Mouse (Mus musculus): ENCODE results near the gene C130050O18Rik. TPM values are rescaled to one million over a fixed set of nuclear protein-coding genes. Genes with fewer than 3 reads are reported as not detected.
A peak's percentile ranks its signal among the peaks of the same experiment; 100 is the strongest.

The C130050O18Rik gene
- total and polyA plus RNA-seq, 3 experiments = 0.12 to 0.21 TPM; not detected in 1

DNA sequence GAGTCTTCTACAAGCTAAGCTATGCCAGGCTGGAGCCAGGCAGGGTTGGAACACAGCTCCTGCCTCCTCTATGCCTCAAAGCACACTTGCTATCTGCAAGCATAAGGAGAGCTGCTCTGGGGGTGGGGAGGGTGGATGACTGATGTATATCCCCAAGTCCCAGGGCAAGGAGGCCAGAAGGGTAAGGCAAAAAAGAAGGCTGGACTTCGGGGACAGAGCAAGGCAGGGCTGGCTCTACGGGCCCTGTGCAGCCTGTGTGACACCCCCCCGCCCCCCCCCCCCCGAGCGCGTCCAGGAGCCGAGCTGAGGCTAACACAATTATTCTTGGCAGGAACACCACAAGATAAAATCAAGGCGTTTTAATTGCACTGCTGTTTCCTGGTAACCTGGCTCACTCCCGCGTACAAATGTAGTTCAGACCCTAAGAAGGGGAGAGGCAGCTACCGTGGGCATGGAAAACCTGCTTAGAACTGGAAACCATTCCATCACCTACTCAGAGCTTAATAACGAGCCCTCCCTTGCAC lies 24.8 kb downstream of the C130050O18Rik start:
- Histone ChIP-seq H3K9ac (ENCODE audit: control insufficient read depth, low read depth, low read length, poor library complexity, severe bottlenecking) (no peak overlapping the region), H3K4me3 (ENCODE audit: control insufficient read depth in 1 of 2, insufficient read depth in 1 of 2, low read depth in 2 of 2, low read length in 2 of 2) (no peak overlapping the region), H3K4me1 (ENCODE audit: control insufficient read depth in 1 of 2, insufficient read depth in 2 of 2, low read length in 2 of 2) (peaks cover 8 to 12% of the 10 kb centered on the region in 2 experiments), H3K36me3 (ENCODE audit: control insufficient read depth in 1 of 2, insufficient read depth in 2 of 2, low read length in 2 of 2) (peaks cover 0 to 5% of the 10 kb centered on the region in 2 experiments; a peak in 1 of 4 replicates), H3K79me2 (ENCODE audit: control insufficient read depth, insufficient read depth, low read length, poor library complexity) (no peaks in the 10 kb centered on the region), H3K27me3 (ENCODE audit: control insufficient read depth in 1 of 2, insufficient read depth in 2 of 2, low read length in 2 of 2) (no peaks in the 10 kb centered on the region), H3K9me3 (replicated peaks; ENCODE audit: insufficient read depth, low read length) (no peaks in the 10 kb centered on the region), H3K27ac (ENCODE audit: control insufficient read depth, low read depth, low read length) (no peak overlapping the region)
- peak; percentile 36 for DNase-seq (ENCODE audit: low read depth, low spot score)
- TF ChIP-seq MXI1 (IDR thresholded peaks at IDR 0.05; ENCODE audit: low read depth, low read length) (no peak), MYC (IDR thresholded peaks at IDR 0.05; ENCODE audit: low read depth, low read length) (no peak), MAZ (IDR thresholded peaks at IDR 0.05; ENCODE audit: low read depth, low read length) (0 out of 2 replicates have a peak, but pooled peaks have one; percentile 20), NELFE (IDR thresholded peaks at IDR 0.05; ENCODE audit: low read depth, low read length) (no peak), HCFC1 (IDR thresholded peaks at IDR 0.05; ENCODE audit: low read depth, low read length) (no peak)

DNA sequence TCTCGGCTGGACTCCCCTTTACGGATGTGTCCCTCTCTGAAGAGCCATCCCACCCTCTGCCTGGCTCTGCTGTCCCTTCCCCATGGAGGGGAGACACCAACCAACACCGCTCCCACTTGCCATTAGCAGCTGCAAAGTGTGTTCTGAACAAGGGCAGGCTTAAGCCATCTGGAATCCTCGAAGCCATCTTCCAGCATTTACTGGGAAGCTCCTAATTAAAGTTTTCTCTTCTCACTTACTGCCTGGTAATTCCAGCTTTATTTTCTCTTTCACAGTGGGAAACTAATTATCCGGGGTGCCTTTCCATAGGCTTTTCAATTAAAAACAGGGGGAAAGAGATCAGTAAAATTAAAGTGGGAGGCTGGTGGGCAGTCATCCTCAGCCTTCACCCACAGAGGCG lies 27.3 kb downstream of the C130050O18Rik start:
- Histone ChIP-seq H3K4me3 (ENCODE audit: control insufficient read depth in 1 of 2, insufficient read depth in 1 of 2, low read depth in 2 of 2, low read length in 2 of 2) (no peak overlapping the region), H3K4me1 (ENCODE audit: control insufficient read depth in 1 of 2, insufficient read depth in 2 of 2, low read length in 2 of 2) (peaks cover 8 to 12% of the 10 kb centered on the region in 2 experiments), H3K79me2 (ENCODE audit: control insufficient read depth, insufficient read depth, low read length, poor library complexity) (no peaks in the 10 kb centered on the region), H3K36me3 (ENCODE audit: control insufficient read depth in 1 of 2, insufficient read depth in 2 of 2, low read length in 2 of 2) (peaks cover 1 to 5% of the 10 kb centered on the region in 2 experiments; a peak in 1 of 4 replicates), H3K27me3 (ENCODE audit: control insufficient read depth in 1 of 2, insufficient read depth in 2 of 2, low read length in 2 of 2) (no peaks in the 10 kb centered on the region), H3K9ac (ENCODE audit: control insufficient read depth, low read depth, low read length, poor library complexity, severe bottlenecking) (no peak overlapping the region), H3K9me3 (replicated peaks; ENCODE audit: insufficient read depth, low read length) (no peaks in the 10 kb centered on the region), H3K27ac (ENCODE audit: control insufficient read depth, low read depth, low read length) (no peak overlapping the region)
- TF ChIP-seq USF2 (IDR thresholded peaks at IDR 0.05; ENCODE audit: borderline replicate concordance in 1 of 2, insufficient read depth in 1 of 2, low read depth in 1 of 2, low read length in 2 of 2) = no peak
- TF ChIP-seq MYC (IDR thresholded peaks at IDR 0.05; ENCODE audit: low read depth, low read length) = no peak
- TF ChIP-seq MAZ (IDR thresholded peaks at IDR 0.05; ENCODE audit: low read depth, low read length) = no peak
- no peak for TF ChIP-seq NRF1 (IDR thresholded peaks at IDR 0.05; ENCODE audit: insufficient read depth, low read depth, low read length, poor library complexity, severe bottlenecking)
- TF ChIP-seq HCFC1 (IDR thresholded peaks at IDR 0.05; ENCODE audit: low read depth, low read length) = no peak
- TF ChIP-seq MYB (IDR thresholded peaks at IDR 0.05; ENCODE audit: low read depth, low read length) = no peak
- no peak for TF ChIP-seq TCF12 (IDR thresholded peaks at IDR 0.05; ENCODE audit: low read depth, low read length)
- no peak for TF ChIP-seq CTCF (IDR thresholded peaks at IDR 0.05 in 2 of 3, conservative IDR thresholded peaks at IDR 0.05 in 1 of 3; ENCODE audit: control insufficient read depth in 1 of 3, insufficient read depth in 1 of 3, low read depth in 2 of 3, low read length in 3 of 3, poor library complexity in 1 of 3, severe bottlenecking in 1 of 3)
- TF ChIP-seq SIN3A (IDR thresholded peaks at IDR 0.05; ENCODE audit: low read length) = no peak
- no peak for TF ChIP-seq POLR2AphosphoS2 (IDR thresholded peaks at IDR 0.05; ENCODE audit: low read length)
- TF ChIP-seq MEF2A (IDR thresholded peaks at IDR 0.05; ENCODE audit: extremely low read depth, insufficient replicate concordance, low read depth, low read length, poor library complexity, severe bottlenecking) = no peak
- no peak for TF ChIP-seq RAD21 (IDR thresholded peaks at IDR 0.05; ENCODE audit: low read depth, low read length)
- no peak for TF ChIP-seq TAL1 (IDR thresholded peaks at IDR 0.05; ENCODE audit: low read length)
- no peak for TF ChIP-seq UBTF (IDR thresholded peaks at IDR 0.05; ENCODE audit: borderline replicate concordance, insufficient read depth, low read depth, low read length)
- no peak for TF ChIP-seq EP300 (IDR thresholded peaks at IDR 0.05; ENCODE audit: low read depth in 1 of 2, low read length in 2 of 2)
- no peak for DNase-seq (ENCODE audit: low read depth, low spot score)
